Mouse (Mus musculus) gastrocnemius, postnatal 10 days (tissue): Measurements from ENCODE around the gene Apol10b. TPM values are rescaled to one million over a fixed set of nuclear protein-coding genes. Genes with fewer than 3 reads are reported as not detected.
"Not testable (repeated sequence)": the region's sequence is repeated elsewhere in the genome, so short reads cannot be mapped to it uniquely, and the experiment has no call there.

Experiments used
- DNase-seq: peaks from one replicate; pipeline ENCODE4 v3.0.0; 2021; ENCODE audit warnings: mixed read lengths
- long read RNA-seq, 2 experiments: library from polyadenylated mRNA; stranded (forward); transcript quantifications; one replicate each; pipeline ENCODE4 v2.0.0; 2021
- total RNA-seq, 2 experiments: library from RNA; stranded (reverse); gene quantifications; 2 replicates each; pipeline ENCODE4 v1.2.3; 2021

Apol10b gene
- total RNA-seq, result under 1 TPM in 1 of 2 experiments, not detected in 1; 0.32 TPM
- long read RNA-seq, experiment 1, result 0 reads
- long read RNA-seq, experiment 2, result 0 reads

GRCm38 (mm10) chr15:77595961-77596360 lies at the start of gene Apol10b:
Gene Apol10b, minus strand, starts transcription at chr15:77596125.
- DNase-seq, result no peak

GRCm38 (mm10) chr15:77643176-77643575 lies 47.3 kb upstream of the Apol10b start, which contains the start of gene Apol11b:
Gene Apol11b, minus strand, starts transcription at chr15:77643286.
- DNase-seq, result not testable (repeated sequence)

GRCm38 (mm10) chr15:77629822-77630221 lies 33.9 kb upstream of the Apol10b start:
- DNase-seq, result not testable (repeated sequence)

- not testable (repeated sequence) for DNase-seq
Measured at GRCm38 (mm10) chr15:77628647-77629046, 32.7 kb upstream of the Apol10b start.

- DNase-seq, result not testable (repeated sequence)
Measured at GRCm38 (mm10) chr15:77626471-77626870, 30.5 kb upstream of the Apol10b start.

GRCm38 (mm10) chr15:77624710-77625109 lies 28.8 kb upstream of the Apol10b start:
- no peak for DNase-seq

- DNase-seq, result no peak
Measured at GRCm38 (mm10) chr15:77606069-77606468, 10.1 kb upstream of the Apol10b start.

- no peak for DNase-seq
Measured at GRCm38 (mm10) chr15:77598958-77599357, 3.0 kb upstream of the Apol10b start, which contains the start of gene Gm36245. Gene Gm36245, plus strand, starts transcription at chr15:77599258.

- DNase-seq, result no peak
Measured at GRCm38 (mm10) chr15:77598429-77598828, 2.5 kb upstream of the Apol10b start.

- DNase-seq, result no peak
Measured at GRCm38 (mm10) chr15:77593557-77593956, 2.4 kb downstream of the Apol10b start.

GRCm38 (mm10) chr15:77590881-77591280 lies 5.0 kb downstream of the Apol10b start:
- DNase-seq, result no peak

- no peak for DNase-seq
Measured at GRCm38 (mm10) chr15:77588981-77589380, 6.9 kb downstream of the Apol10b start.

GRCm38 (mm10) chr15:77587026-77587425 lies 8.9 kb downstream of the Apol10b start:
- DNase-seq, result peak; percentile 22

- DNase-seq, result peak; percentile 26
Measured at GRCm38 (mm10) chr15:77581681-77582080, 14.2 kb downstream of the Apol10b start.

- DNase-seq, result no peak
Measured at GRCm38 (mm10) chr15:77579311-77579710, 16.6 kb downstream of the Apol10b start.

GRCm38 (mm10) chr15:77578801-77579200 lies 17.1 kb downstream of the Apol10b start:
- no peak for DNase-seq

GRCm38 (mm10) chr15:77563219-77563618 lies 32.7 kb downstream of the Apol10b start:
- DNase-seq, result no peak

- DNase-seq, result no peak
Measured at GRCm38 (mm10) chr15:77561792-77562191, 34.1 kb downstream of the Apol10b start, which contains the start of gene 1700025B11Rik. Gene 1700025B11Rik, minus strand, starts transcription at chr15:77561892.

GRCm38 (mm10) chr15:77539221-77539620 lies 56.7 kb downstream of the Apol10b start:
- not testable (repeated sequence) for DNase-seq

Other genes starting within 250 kb of the Apol10b start
- gene Apol7a, start 197.0 kb downstream of the Apol10b start, total RNA-seq, result under 1 TPM; 0.14 to 0.29 TPM
- gene Apol9a, start 185.0 kb downstream of the Apol10b start, total RNA-seq, result not detected
- gene Apol7b, start 148.6 kb downstream of the Apol10b start, total RNA-seq, result 1 to 10 TPM in 1 of 2 experiments, under 1 TPM in 1; 0.52 to 1.7 TPM
- not detected for gene Apol10a, start 119.1 kb downstream of the Apol10b start, total RNA-seq
- gene Apol11a, start 87.9 kb downstream of the Apol10b start, total RNA-seq, result not detected
- gene Apol7c, start 62.8 kb downstream of the Apol10b start, total RNA-seq, result under 1 TPM in 1 of 2 experiments, not detected in 1; 0.12 TPM
- gene 1700025B11Rik, start 34.2 kb downstream of the Apol10b start, total RNA-seq, result not detected
- gene Gm36245, start 3.1 kb upstream of the Apol10b start, total RNA-seq, result not detected
- gene Apol11b, start 47.2 kb upstream of the Apol10b start, total RNA-seq, result under 1 TPM in 1 of 2 experiments, not detected in 1; 0.18 TPM
- not detected for gene Apol7e, start 102.7 kb upstream of the Apol10b start, total RNA-seq
- not detected for gene Apol9b, start 132.9 kb upstream of the Apol10b start, total RNA-seq
- gene Apol8, start 160.9 kb upstream of the Apol10b start, total RNA-seq, result under 1 TPM in 1 of 2 experiments, not detected in 1; 0.61 TPM
- 100 to 1,000 TPM; 117 to 155 TPM for gene Myh9, start 246.1 kb upstream of the Apol10b start, total RNA-seq